Mouse (Mus musculus) liver, adult (tissue): ENCODE results near the gene Eloa.

ENCODE experiments used
- GATA4 ChIP-seq: IDR thresholded peaks from 2 replicates; pipeline ENCODE4 v1.6.1; 2014; ENCODE audit warnings: mild to moderate bottlenecking, low read length; ENCODE audit not compliant: insufficient replicate concordance

The Eloa gene

DNA sequence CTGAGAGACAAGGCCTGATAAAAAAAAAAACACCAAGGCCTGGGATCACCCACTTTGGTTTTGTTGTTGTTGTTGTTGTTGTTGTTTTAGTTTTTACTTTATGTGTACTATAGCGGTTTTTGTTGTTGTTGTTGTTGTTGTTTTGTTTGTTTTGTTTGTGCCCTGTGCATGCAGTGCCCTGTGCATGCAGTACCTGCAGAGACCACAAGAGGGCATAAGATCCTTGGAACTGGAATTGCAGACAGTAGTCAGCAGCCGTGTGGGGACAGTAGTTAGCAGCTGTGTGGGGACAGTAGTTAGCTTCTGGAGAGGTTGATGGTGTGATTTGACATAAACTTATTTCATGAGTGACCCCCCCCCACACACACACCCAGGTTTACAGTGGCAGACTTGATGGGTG is 67.3 kb downstream of the Eloa start:
- TF ChIP-seq GATA4, result no peak
